Mouse (Mus musculus): ENCODE results near the gene Pnmal1. TPM values are rescaled to one million over a fixed set of nuclear protein-coding genes. Genes with fewer than 3 reads are reported as not detected.

The Pnmal1 gene
- polyA plus RNA-seq, 1 experiment = 60.2 TPM

GRCm38 (mm10) chr7:16940292-16940691, 19.2 kb upstream of the Pnmal1 start:
- no peak for TF ChIP-seq POLR2A (IDR thresholded peaks at IDR 0.05; ENCODE audit: extremely low read depth, insufficient read depth, low read length)
- TF ChIP-seq CTCF (IDR thresholded peaks at IDR 0.05; ENCODE audit: extremely low read depth, insufficient read depth, low read length) = no peak
- peaks cover 9% of the 10 kb centered on the region for H3K4me1 ChIP-seq (ENCODE audit: control insufficient read depth, insufficient read depth, low read length)
- no peak overlapping the region for H3K4me3 ChIP-seq (ENCODE audit: insufficient read depth, low read length)
- H3K27ac ChIP-seq (ENCODE audit: insufficient read depth, low read length) = peak overlapping the region; percentile 53; the same call in 1 of the 2 replicates

GRCm38 (mm10) chr7:16942861-16943260, 16.6 kb upstream of the Pnmal1 start:
- Histone ChIP-seq H3K4me1 (ENCODE audit: control insufficient read depth, insufficient read depth, low read length) (peaks cover 9% of the 10 kb centered on the region), H3K27ac (ENCODE audit: insufficient read depth, low read length) (no peak overlapping the region)
- TF ChIP-seq POLR2A (IDR thresholded peaks at IDR 0.05; ENCODE audit: extremely low read depth, insufficient read depth, low read length) = no peak
- no peak for TF ChIP-seq CTCF (IDR thresholded peaks at IDR 0.05; ENCODE audit: extremely low read depth, insufficient read depth, low read length)

GRCm38 (mm10) chr7:16944061-16944807, 15.2 kb upstream of the Pnmal1 start, which contains the start of gene Pnmal2:
Pnmal2 (plus strand) TSS chr7:16944682.
- Histone ChIP-seq H3K4me3 (ENCODE audit: insufficient read depth, low read length) (peak within 1 kb of the TSS; percentile 77), H3K27ac (ENCODE audit: insufficient read depth, low read length) (peak within 1 kb of the TSS; percentile 74), H3K4me1 (ENCODE audit: control insufficient read depth, insufficient read depth, low read length) (peaks cover 6% of the 10 kb centered on the region)
- TF ChIP-seq POLR2A (IDR thresholded peaks at IDR 0.05; ENCODE audit: extremely low read depth, insufficient read depth, low read length) (peak; percentile 95), CTCF (IDR thresholded peaks at IDR 0.05; ENCODE audit: extremely low read depth, insufficient read depth, low read length) (no peak)

More at GRCm38 (mm10) chr7:16942861-16943260, 16.6 kb upstream of the Pnmal1 start:
- no peak overlapping the region for H3K4me3 ChIP-seq (ENCODE audit: insufficient read depth, low read length)

- TF ChIP-seq CTCF (IDR thresholded peaks at IDR 0.05; ENCODE audit: extremely low read depth, insufficient read depth, low read length) (no peak), POLR2A (IDR thresholded peaks at IDR 0.05; ENCODE audit: extremely low read depth, insufficient read depth, low read length) (no peak)
- Histone ChIP-seq H3K4me1 (ENCODE audit: control insufficient read depth, insufficient read depth, low read length) (peaks cover 6% of the 10 kb centered on the region), H3K27ac (ENCODE audit: insufficient read depth, low read length) (peak overlapping the region; percentile 74), H3K4me3 (ENCODE audit: insufficient read depth, low read length) (peak overlapping the region; percentile 77)
These were observed 14.6 kb upstream of the Pnmal1 start for GRCm38 (mm10) chr7:16944808-16945315.

GRCm38 (mm10) chr7:16945419-16945818, 14.1 kb upstream of the Pnmal1 start:
- H3K27ac ChIP-seq (ENCODE audit: insufficient read depth, low read length) = peak overlapping the region; percentile 74
- peak overlapping the region; percentile 77 for H3K4me3 ChIP-seq (ENCODE audit: insufficient read depth, low read length)
- TF ChIP-seq POLR2A (IDR thresholded peaks at IDR 0.05; ENCODE audit: extremely low read depth, insufficient read depth, low read length) (no peak), CTCF (IDR thresholded peaks at IDR 0.05; ENCODE audit: extremely low read depth, insufficient read depth, low read length) (no peak)
- peaks cover 2% of the 10 kb centered on the region; the same call in 1 of the 2 replicates for H3K4me1 ChIP-seq (ENCODE audit: control insufficient read depth, insufficient read depth, low read length)

- Histone ChIP-seq H3K4me1 (ENCODE audit: control insufficient read depth, insufficient read depth, low read length) (peaks cover 2% of the 10 kb centered on the region; the same call in 1 of the 2 replicates), H3K27ac (ENCODE audit: insufficient read depth, low read length) (peak overlapping the region; percentile 62), H3K4me3 (ENCODE audit: insufficient read depth, low read length) (peak overlapping the region; percentile 77)
- TF ChIP-seq CTCF (IDR thresholded peaks at IDR 0.05; ENCODE audit: extremely low read depth, insufficient read depth, low read length) (no peak), POLR2A (IDR thresholded peaks at IDR 0.05; ENCODE audit: extremely low read depth, insufficient read depth, low read length) (peak; percentile 19; the same call in 1 of the 2 replicates)
These were observed 12.8 kb upstream of the Pnmal1 start for GRCm38 (mm10) chr7:16946441-16947348.

GRCm38 (mm10) chr7:16947349-16947895, 12.1 kb upstream of the Pnmal1 start:
- peaks cover 2% of the 10 kb centered on the region; the same call in 1 of the 2 replicates for H3K4me1 ChIP-seq (ENCODE audit: control insufficient read depth, insufficient read depth, low read length)
- TF ChIP-seq CTCF (IDR thresholded peaks at IDR 0.05; ENCODE audit: extremely low read depth, insufficient read depth, low read length) (no peak), POLR2A (IDR thresholded peaks at IDR 0.05; ENCODE audit: extremely low read depth, insufficient read depth, low read length) (no peak)
- peak overlapping the region; percentile 77 for H3K4me3 ChIP-seq (ENCODE audit: insufficient read depth, low read length)
- H3K27ac ChIP-seq (ENCODE audit: insufficient read depth, low read length) = peak overlapping the region; percentile 62

GRCm38 (mm10) chr7:16947959-16948361, 11.5 kb upstream of the Pnmal1 start:
- Histone ChIP-seq H3K4me3 (ENCODE audit: insufficient read depth, low read length) (peak overlapping the region; percentile 77), H3K4me1 (ENCODE audit: control insufficient read depth, insufficient read depth, low read length) (peaks cover 2% of the 10 kb centered on the region; the same call in 1 of the 2 replicates), H3K27ac (ENCODE audit: insufficient read depth, low read length) (no peak overlapping the region)
- no peak for TF ChIP-seq POLR2A (IDR thresholded peaks at IDR 0.05; ENCODE audit: extremely low read depth, insufficient read depth, low read length)
- TF ChIP-seq CTCF (IDR thresholded peaks at IDR 0.05; ENCODE audit: extremely low read depth, insufficient read depth, low read length) = no peak
